Comparison of ENCODE assay signal across 12 mouse cellular contexts in the genomic region with DNA sequence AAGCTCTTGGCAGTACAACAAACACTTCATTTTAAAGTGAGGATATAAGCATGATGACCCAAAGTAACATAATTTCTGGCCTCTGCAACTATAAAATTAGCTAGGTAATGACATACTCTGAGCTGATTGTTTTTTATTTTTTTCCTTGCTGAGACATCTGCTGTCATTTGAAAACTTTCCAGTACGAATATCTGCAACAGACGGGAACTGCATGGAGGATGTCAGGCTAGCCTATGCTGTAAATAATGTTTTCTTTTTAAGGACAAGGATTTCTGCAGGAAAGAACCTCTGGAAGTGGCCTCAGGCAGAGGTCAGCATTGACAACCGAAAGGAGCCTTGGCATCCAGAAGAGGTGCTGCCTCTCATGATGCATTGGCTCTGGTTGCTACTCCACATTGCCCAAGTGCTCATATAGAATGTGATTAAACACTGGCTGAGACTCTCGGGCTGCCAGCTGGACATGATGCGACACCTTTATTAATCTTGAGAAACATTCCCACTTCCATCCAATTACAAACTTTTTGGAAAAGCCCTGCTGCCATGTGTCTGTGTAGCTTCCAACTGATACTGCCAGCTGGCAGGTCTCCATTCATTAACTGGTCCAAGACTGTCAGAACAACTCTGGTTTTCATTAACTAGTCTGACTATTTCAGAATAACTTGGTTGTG.
DNase-seq lines count a peak whose midpoint lies in the region; ATAC-seq lines count a peak whose summit lies in the region.
"Had no signal": no experiment of that assay in that cellular context is flagged by ENCODE, and none has a peak within 500 bp of the region (broad histone marks: within the 10 kb centered on the region; RNA-seq: fewer than 3 reads in every experiment).

No protein-coding gene starts in this region.

- no peak overlapping the region for H3K4me3 ChIP-seq in hindbrain, embryonic 14.5 days (replicated peaks; ENCODE audit: low read length)
- H3K4me3 ChIP-seq in hindbrain, embryonic 10.5 days: no peak overlapping the region
- H3K4me3 ChIP-seq in embryonic facial prominence, embryonic 15.5 days (replicated peaks): no peak overlapping the region
- H3K4me3 ChIP-seq: erythroblast, embryonic 14.5 days had no signal

- no peaks in the 10 kb centered on the region for H3K36me3 ChIP-seq in hindbrain, embryonic 14.5 days (replicated peaks; ENCODE audit: control insufficient read depth, insufficient read depth)
- H3K36me3 ChIP-seq in hindbrain, embryonic 10.5 days: no peaks in the 10 kb centered on the region
- H3K36me3 ChIP-seq in embryonic facial prominence, embryonic 15.5 days: no peaks in the 10 kb centered on the region

- WGBS in hindbrain, embryonic 14.5 days: 73% methylated on average over 5 of the region's 5 CpGs
- WGBS in hindbrain, embryonic 10.5 days: 85% methylated on average over 5 of the region's 5 CpGs
- 47% methylated on average over 5 of the region's 5 CpGs for WGBS in embryonic facial prominence, embryonic 15.5 days

- no peaks in the 10 kb centered on the region for H3K9me3 ChIP-seq in hindbrain, embryonic 14.5 days (ENCODE audit: control insufficient read depth, low read length)
- H3K9me3 ChIP-seq in hindbrain, embryonic 10.5 days: no peaks in the 10 kb centered on the region
- H3K9me3 ChIP-seq in embryonic facial prominence, embryonic 15.5 days (replicated peaks): no peaks in the 10 kb centered on the region

- peak; percentile 55 for ATAC-seq in hindbrain, embryonic 14.5 days (ENCODE audit: low FRiP score)
- ATAC-seq in embryonic facial prominence, embryonic 15.5 days (ENCODE audit: insufficient number of reproducible peaks, low FRiP score, low TSS enrichment, low read depth): peak; percentile 67; the same call in 1 of the 2 replicates
- ATAC-seq: intestine, postnatal 0 days had no signal

- peak; percentile 36 for DNase-seq in hindbrain, embryonic 14.5 days (ENCODE audit: low spot score)
- no peak for DNase-seq in hindbrain, embryonic 10.5 days (ENCODE audit: low spot score)
- DNase-seq in brain, adult 2 months (ENCODE audit: low read depth, low spot score): peak; percentile 62
- peak; percentile 63 to 67 for DNase-seq in layer of hippocampus, adult 8-10 months (ENCODE audit: low spot score in 2 of 2)
- DNase-seq in liver (no peak), adipocyte (ENCODE audit: low spot score) (no peak)
- DNase-seq in thymus, postnatal 36 days: no peak
- DNase-seq: adrenal gland, postnatal 10 days had no signal

- H3K4me1 ChIP-seq in hindbrain, embryonic 14.5 days (replicated peaks; ENCODE audit: control insufficient read depth, insufficient read depth, low read length): no peaks in the 10 kb centered on the region
- H3K4me1 ChIP-seq in hindbrain, embryonic 10.5 days (replicated peaks): no peaks in the 10 kb centered on the region
- H3K4me1 ChIP-seq in embryonic facial prominence, embryonic 15.5 days: no peaks in the 10 kb centered on the region

- H3K27ac ChIP-seq in hindbrain, embryonic 14.5 days: no peak overlapping the region
- H3K27ac ChIP-seq in hindbrain, embryonic 10.5 days: no peak overlapping the region
- no peak overlapping the region for H3K27ac ChIP-seq in embryonic facial prominence, embryonic 15.5 days (replicated peaks)

- H3K9ac ChIP-seq in hindbrain, embryonic 14.5 days: no peak overlapping the region
- no peak overlapping the region for H3K9ac ChIP-seq in embryonic facial prominence, embryonic 15.5 days

- no peak overlapping the region for H3K4me2 ChIP-seq in hindbrain, embryonic 14.5 days (replicated peaks)
- H3K4me2 ChIP-seq in embryonic facial prominence, embryonic 15.5 days (replicated peaks): no peak overlapping the region

- H3K27me3 ChIP-seq in hindbrain, embryonic 14.5 days (ENCODE audit: control insufficient read depth, insufficient read depth, low read length): no peaks in the 10 kb centered on the region
- H3K27me3 ChIP-seq in hindbrain, embryonic 10.5 days (ENCODE audit: insufficient read depth, poor library complexity, severe bottlenecking): no peaks in the 10 kb centered on the region
- no peaks in the 10 kb centered on the region for H3K27me3 ChIP-seq in embryonic facial prominence, embryonic 15.5 days
- H3K27me3 ChIP-seq: CH12.LX had no signal

Comparison
In these comparisons a context has a peak if more than half of its experiments do, and no peak if none do; other contexts are left out.
1. DNase-seq: peak in hindbrain, embryonic 14.5 days (single experiment), brain, adult 2 months (single experiment) and layer of hippocampus, adult 8-10 months (2 of 2); none in hindbrain, embryonic 10.5 days (single experiment), liver (single experiment), thymus, postnatal 36 days (0 of 2) and adipocyte (single experiment).